Mouse (Mus musculus) embryo, embryonic 10.5 days (tissue): Measurements from ENCODE around the gene Slc1a1.
A peak's percentile ranks its signal among the peaks of the same experiment; 100 is the strongest.

Source experiments
- DNase-seq: peaks from one replicate; pipeline ENCODE4 v3.0.0-alpha.2; 2015; ENCODE audit warnings: low spot score

The Slc1a1 gene

DNA sequence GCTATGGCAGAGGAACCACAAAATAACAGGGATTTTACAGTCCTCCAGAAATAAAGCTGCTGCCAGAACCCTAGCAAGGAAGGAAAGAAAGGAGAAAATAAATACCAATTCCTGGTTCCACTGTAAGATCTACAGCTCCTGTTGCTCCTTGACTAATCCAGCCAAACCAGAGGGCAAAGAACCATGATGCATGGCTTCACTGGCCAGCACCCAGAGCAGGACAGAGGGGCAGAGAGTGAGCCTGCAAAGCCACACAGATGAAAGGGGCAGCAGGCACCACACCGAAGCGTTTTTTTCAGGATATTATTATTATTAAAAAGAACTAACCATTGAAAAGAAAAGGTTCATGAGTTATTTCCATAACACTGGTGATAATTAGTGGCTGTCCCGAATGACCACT, 17.2 kb downstream of the Slc1a1 start:
- no peak for DNase-seq

DNA sequence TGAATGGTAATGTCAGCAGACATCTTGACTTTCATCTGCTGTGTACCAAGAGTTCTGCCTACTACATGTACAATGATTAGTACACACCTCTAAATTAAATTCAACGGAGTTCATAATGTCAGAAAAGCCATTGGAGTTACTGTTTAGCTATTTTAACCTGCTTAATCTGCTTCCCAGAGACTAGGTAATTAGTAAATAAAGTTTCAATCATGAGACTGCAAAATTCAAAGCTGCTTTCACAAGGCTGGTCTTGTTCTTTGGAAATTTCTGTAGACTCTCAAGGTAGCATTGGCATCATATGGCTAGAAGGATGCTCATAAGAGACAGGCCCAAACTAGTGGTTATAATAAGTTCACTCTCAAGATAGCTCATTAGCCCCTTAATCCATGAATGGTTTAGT, 20.0 kb downstream of the Slc1a1 start:
- no peak for DNase-seq

DNA sequence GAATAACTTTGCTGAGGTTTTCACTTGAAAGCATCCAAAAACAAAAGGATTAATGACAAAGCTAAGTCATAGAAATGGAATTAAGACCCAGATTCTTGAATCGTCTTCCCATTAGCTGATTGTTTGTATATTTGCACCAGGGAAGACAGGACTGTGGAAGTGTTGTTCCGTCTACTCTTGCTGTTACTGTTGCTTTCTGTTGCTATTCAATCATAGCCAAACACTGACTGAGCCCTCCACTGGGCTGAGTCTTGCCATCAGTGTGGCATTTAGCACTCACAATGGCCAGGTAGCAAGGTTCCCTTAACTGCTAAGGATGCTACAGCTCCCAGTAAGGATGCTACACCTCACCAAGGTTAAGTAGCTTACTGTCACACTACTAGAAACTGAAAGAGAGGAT, 25.4 kb downstream of the Slc1a1 start:
- DNase-seq = no peak

DNA sequence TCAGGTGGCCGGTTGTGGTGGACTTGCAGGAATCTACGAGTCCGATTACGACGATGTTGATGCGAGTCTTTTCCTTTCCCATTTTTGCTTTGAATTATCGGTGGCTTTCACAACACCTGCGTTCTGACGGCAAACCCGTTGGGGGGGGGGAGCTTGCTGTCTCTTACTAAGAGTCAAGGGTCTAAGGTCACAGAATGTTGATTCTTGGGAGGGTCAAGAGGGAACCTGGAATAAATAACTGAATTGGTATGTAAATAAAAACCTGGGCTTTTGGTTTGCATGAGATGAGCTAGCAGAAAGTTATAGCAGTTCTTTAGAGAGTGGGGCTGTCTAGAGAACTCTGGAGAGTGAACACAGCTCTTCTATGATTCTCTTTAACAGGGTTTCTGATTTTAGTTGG, 28.8 kb downstream of the Slc1a1 start:
- DNase-seq = no peak

DNA sequence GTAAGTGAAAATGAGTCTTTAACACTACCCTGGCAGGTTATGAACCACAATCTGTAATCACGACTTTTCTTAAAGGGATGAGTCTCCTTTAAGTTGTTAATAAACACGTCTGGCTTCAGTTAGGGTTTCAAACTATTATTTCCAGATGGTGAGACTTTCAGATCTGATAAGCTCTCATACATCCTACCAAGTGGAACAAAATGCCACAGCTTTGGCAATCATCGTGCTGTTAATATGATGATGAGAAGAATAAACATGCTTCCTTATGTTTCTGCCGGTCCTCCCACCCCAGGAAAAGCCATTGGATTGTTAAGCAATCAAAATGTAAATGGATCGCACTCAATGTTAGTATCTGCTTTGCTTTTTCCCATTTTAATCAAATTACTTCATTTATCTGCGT, 30.1 kb downstream of the Slc1a1 start:
- peak; percentile 15 for DNase-seq

DNA sequence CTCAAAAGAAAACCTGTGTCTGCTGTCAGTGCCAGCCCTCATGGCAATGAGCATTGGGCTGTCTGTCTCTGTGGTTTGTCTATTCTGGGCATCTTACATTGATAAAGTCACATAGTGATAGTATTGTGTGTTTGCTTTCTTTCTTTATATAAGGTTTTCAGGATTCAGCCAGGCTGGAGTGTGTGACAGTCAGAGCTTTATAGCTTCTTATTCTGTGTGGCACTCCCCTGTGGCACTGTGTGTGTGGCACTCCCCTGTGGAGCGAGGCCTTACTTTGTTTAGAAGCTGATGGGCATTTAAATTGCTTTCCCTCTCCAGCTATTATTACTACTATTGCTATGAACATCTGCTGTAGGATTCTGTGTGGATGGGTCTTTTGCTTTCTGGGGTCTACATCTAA, 30.7 kb downstream of the Slc1a1 start:
- DNase-seq = no peak

DNA sequence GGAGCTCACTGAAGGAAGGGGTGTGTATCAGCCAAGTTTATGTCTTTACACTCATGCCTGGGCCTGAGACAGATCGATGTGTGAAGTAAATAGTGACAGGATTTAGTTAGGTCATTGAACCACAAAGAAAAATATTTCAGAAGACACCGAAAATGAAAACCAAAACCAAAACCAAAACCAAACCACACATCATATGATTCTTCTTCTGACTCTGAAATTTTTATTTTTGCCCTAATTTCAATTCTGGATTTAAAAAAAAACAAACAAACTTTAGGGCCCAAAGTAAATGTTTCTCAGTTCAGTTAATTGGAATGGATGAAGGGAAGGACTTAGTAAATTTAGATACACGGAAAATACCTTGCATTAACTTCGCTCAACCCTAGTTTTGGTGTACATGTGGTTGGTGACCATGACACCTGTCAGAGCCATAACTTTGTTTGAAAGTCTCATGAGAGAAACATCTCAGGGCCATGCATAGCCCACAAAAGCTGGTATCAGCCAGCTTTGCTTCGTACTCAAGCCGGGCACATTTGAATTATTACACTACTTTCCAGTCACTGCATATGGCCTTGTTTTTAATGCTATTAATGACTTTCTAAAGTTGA, 34.5 kb downstream of the Slc1a1 start:
- DNase-seq = no peak

DNA sequence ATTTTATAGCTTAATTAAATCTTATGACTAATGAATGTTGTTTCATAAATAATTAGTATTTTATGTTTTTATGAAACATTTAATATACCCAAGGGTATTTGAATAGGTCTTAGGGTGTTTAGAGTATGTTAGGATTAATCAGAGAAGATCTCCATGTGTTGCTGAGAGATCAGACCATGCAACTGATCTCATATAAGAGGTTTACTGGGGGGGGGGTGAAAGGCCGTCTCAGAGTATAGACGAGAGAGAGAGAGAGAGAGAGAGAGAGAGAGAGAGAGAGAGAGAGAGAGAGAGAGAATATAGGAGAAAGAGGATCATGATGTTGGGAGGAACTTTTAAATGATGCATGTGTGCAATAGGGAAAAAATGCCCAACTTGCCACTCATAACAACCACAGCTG, 35.5 kb downstream of the Slc1a1 start:
- no peak for DNase-seq

DNA sequence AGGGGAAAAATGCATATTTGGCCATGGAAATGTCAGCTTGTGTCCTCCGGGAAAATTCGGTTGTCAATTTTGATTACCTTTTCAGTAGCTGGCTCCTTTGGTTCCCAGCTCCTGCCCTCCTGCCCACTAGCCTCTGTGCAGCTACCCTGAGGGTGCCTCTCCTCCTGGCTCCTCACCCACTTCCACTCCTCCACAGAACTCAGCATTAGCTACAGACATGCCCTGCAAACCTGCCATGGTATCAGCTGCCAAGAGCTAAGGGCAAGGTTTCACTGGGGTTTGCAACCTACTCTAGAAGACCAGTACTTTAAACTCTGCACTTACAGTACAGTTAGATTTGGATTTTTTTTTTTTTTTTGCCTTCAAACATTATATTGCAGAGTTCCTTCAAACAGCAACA, 44.6 kb downstream of the Slc1a1 start:
- DNase-seq = no peak

DNA sequence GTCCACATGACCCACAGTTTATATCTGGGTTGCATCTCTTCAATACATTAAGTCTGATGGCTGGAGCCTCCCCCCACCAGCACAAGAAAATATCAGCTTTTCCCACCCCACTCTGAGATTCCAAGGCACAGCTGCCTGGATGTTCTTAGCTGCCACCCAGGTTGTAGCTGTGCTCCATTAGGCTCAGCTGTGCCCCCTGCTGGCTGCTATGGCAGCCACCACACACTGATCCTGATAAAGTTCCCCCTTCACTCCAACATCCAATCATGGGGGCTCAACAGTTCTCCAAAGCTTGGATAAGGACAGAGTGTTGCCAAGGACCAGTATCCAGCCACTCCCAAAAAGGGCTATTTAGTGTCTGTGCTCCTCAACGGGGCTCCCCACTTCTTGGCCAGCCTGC, 48.3 kb downstream of the Slc1a1 start:
- DNase-seq = peak; percentile 61

DNA sequence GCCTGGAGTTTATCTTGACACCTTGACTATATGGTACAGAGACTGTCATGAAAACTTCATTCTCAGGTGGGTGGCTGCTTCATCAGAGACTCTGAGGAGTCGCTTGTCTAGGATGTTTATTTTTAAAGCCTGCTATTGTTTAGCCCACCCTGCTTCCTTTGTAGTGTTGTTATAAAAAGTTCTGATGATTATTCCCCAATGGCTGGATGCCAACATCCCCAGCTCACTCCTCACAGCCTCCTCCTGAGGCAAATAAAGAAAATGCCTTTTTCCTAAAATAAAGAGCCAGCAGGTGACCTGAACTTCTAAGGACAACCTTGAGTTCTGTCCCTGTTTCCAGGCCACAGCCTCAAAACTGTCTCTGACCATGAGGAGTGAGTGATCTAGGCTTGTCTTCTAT, 53.6 kb downstream of the Slc1a1 start:
- no peak for DNase-seq

DNA sequence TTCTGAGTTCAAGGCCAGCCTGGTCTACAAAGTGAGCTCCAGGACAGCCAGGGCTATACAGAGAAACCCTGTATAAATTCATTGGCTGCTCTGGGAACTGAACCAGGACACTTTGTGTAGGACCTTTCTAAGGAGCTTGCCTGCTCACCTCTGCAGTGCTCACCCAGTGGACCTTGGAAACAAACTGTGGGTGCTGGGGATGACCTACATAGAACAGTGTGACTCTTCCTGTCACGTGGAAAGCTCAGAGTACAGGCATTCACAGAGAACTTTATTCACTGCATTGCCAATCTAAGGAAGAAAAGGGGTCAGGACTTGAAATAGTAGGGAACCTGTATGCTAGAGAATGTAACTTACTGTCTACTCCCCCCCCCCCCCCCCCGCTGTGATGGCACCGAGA, 54.4 kb downstream of the Slc1a1 start:
- DNase-seq = no peak

DNA sequence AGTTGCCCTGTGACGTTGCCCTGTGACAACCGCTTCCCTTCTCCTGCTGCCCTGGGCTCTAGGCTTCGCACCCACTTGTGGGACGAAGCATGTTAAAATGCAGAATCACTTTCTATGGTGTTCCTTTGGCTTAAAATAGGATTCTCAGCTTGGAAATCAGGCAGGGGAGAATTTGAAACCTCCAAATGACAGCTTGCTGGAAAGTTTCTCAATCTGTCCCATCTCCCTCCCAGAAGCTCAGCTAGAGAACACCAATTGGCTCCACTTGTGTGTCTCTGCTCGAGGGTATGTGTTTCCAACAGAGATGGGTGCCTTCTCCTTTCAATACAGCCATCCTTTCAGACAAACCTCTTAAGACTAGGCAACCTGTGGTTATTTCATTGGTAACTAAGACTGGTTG, 56.4 kb downstream of the Slc1a1 start:
- DNase-seq = no peak

DNA sequence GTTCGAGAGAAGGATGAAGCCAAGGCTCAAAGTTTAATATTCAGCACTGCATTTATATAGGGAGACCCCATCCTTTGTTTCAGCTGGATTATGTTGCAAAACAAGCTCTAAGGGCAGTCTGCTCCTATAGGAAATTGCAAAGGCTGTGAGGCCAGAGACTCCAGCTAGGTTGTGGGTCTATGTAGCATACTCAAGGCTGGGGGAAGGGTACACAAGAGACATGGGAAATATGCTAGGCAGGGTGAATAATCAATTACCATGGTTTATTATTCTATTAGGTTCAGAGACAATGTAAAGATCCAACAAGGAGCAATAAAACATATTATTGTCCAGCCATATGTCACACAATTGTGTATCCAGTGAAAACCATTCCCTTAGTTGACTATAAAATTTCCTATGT, 57.0 kb downstream of the Slc1a1 start:
- DNase-seq = peak; percentile 31

DNA sequence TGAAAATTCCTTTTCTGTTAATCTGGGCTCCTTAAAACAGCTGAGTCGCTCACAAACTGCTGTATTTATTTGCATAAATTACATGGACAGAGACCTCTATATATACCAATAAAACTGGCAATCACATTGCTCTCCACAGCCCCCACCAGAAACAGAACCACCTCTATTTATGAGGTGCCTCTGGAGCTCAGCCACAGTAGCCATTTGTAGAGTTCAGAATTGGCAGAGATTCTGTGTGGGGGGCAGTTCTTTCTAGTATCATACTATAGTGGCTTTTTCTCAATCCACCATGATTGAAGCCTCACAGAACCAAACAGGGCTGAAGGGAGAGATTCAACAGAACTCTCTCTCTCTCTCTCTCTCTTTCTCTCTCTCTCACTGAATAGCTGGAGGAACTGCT, 61.8 kb downstream of the Slc1a1 start:
- no peak for DNase-seq

DNA sequence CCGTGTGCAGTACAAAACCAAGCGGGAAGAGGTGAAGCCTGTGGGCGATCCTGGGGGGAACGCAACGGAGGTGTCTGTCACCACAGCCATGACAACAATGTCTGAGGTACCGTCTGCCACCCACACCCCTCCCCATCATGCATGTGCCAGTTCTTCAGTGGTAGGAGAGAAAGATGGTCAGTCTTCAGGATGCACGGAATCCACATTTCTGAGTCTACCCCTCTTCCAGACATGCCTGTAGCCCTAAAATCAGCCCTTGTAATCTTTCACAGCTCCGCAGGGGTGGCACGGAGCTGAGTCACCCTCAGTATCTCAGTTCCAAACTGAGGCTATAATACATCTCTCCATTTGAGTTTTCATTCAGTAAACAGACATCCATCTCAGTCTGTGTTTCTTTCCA, 62.6 kb downstream of the Slc1a1 start:
- no peak for DNase-seq

DNA sequence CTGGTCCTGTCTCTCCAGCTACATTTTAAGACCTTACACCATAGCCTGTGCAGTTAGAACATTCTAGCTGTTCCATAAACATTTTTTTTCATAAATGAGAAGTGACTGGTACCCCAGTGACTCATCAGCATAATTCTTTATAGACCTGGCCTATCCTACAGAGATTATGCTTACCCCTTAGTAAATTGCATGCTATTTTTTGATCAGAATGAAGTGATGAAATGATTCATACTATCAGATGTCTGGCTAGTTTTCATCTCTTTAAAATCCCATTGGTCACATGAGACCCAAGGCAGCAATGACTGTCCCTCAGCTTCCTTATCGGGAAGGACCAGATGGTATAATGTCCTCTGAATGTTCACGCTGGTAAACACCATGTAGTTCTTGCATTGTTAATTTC, 65.9 kb downstream of the Slc1a1 start:
- no peak for DNase-seq

DNA sequence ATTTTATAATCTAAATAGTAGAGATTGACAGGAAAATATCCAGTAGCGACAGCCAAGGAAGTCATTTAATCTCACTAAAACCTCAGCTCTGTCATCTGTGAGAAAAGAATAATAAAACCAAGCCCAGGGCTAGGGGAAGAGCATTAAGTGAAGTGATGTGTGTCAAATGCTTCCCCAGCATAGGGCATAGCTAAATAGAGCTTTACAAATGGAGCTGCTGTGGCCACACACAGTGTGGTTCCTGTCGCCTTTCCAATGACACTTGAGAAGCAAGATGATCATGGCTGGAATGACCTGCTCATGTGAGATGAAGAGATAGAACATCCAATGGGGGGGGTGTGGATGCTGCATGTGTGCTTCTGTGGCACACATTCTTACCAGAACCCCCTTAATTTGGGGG, 67.3 kb downstream of the Slc1a1 start:
- DNase-seq = no peak

DNA sequence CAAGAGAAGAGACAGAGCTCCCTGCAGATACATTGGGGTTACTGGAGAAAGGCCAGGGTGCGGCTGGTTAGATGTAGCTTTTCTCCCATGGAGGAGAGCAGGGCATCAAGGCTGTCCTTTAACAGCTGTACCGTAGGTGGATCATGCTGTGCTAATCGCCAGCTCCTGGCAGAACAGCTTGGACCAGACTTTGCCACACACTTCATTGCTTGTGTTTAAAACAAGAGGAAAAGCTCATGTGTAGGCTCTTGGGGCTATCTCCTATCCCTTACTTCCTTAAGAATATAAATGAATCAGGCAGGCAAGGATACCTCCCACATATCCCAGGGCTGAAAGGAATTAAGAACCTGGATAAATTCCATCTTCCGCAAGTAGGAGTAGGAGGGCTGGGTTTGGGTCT, 68.0 kb downstream of the Slc1a1 start:
- no peak for DNase-seq

DNA sequence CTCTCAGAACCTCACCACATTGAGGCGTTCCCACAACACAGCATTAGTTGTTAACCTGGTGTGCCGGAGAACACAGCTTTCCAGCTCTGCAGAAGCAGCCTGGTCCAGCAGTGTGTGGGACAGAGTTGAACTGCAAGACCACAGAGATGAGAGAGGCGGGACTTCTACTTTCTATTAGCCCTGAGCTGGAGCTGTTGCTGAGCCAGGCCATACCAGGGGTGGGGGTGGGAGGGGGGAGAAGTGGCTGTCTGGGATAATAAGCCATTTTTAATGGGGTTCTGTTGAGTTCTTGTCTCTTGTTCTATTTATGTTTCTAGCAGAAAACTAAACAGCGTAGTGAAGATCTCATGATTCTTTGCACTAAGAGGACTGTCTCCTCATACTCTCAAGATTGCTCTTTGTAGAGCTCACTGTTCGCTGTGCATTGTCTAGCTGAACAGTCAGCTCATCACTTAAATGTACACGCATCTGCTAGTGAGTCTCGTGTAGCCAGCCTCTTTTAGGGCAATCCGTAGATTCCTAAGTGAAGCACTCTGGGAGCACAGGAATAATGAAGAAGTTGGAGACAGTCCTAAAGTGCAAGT, 68.8 kb downstream of the Slc1a1 start:
- DNase-seq = no peak

DNA sequence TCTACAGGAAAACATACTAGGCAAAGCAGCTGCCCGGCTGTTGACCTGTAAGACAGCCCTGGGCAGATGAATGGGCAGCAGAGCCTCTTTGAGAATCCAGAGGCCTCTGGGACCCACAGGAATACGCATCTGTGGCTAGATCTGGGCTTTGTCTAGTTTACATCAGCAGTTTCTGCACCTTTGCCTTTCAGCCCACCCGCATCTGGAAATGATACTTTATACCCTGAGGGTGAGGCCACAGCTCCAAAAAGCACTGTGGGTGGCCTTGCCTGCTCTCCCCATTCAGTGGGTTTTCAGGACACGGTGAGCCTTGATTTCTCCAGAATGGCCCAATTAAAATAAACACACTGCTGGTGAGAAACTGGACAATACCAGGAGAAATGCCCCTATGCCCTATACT, 73.3 kb downstream of the Slc1a1 start:
- DNase-seq = peak; percentile 39

DNA sequence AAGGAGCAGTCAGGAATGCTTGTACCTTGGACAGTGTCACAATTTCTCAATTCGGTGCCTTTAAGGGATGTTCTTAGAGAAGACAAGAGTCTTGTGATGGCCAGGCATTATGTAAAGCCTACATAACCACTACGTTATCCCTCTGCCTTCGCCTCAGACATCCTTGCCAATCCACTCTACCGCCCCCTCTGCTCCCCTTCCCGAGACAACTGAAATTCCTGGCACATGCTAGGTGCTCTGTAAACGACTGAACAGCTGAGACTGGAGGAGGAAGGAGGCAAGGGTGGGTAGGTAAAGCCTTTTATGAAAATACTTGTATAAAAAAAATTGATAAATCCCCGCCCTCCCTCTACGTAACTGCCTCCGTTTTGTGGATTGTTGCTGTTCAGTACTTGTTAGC, 73.8 kb downstream of the Slc1a1 start:
- DNase-seq = peak; percentile 6

DNA sequence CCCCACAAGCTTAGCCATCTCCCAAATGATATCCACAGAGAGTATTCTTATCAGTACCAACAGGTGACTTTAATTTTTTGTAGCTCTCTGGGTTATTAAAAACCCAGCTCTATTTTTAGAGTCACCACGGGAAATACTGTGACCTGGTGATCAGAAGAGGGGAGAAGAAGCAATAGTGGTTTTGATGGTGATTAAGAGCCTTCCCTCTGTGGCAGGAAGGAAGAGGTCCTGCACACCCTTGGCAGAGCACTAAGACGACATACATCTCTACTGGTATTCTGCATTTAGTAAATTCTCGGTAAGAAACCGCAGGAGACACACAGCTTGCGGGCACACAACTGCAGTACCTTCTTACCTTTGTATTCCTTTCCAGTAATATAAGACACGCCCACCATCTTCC, 79.7 kb downstream of the Slc1a1 start:
- no peak for DNase-seq

DNA sequence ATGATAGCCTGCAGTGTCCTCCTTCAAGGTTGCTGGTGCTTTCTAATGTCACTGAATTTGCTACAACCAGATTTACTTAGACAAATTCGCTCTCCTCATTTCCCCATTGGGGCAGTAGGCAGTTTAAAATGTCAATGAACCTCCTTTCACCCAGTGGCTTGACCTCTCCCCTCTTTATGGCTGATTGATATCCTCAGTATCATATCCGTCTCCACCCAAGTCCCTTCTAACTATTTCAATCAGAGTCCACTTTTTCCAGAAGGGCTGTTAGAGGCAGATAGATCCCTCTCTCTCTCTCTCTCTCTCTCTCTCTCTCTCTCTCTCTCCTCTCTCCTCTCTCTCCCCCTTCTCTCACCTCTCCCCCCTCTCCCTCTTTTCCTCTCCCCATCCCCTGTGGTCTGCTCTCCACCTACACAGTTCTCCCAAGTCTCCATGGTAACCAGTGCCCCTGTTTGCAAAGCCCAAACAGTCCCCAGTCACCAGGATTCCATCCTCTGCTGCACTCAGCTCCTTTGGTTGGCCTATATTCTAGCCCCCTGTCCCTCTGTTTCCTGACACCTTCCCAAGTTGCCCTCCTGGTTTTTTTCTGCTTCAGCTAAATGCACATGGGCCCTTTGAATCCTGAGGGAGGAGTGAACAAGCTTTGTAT, 80.9 kb downstream of the Slc1a1 start:
- DNase-seq = no peak
